Mouse (Mus musculus) hindbrain, embryonic 15.5 days (tissue): ENCODE measurements around the gene Tceal8. TPM values are rescaled to one million over a fixed set of nuclear protein-coding genes. Genes with fewer than 3 reads are reported as not detected.

Experiments
- microRNA-seq: library from miRNA; unstranded; fragments of <30 nt; microRNA quantifications from one replicate; pipeline ENCODE4, GENCODE M21; 2016
- polyA plus RNA-seq: library from polyadenylated mRNA; unstranded; fragments of >200 nt; fragmentation: Nextera tagmentation; extraction: Ambion mirVana; gene quantifications from 2 replicates; pipeline ENCODE4 v1.2.1, GENCODE M21; 2015

The Tceal8 gene
- polyA plus RNA-seq, 1 experiment from 2014 or later = 119 TPM

Small RNA genes within 50 kb of the gene (microRNA-seq; reads per million reads assigned to microRNA genes)
- not detected for gene Mir6383

Other genes with a start within 250 kb of the Tceal8 start
- gene Arxes2, start 178.5 kb downstream of the Tceal8 start, polyA plus RNA-seq = 248 and 258 TPM in 2 replicates
- 138 and 141 TPM in 2 replicates for gene Arxes1, start 139.0 kb downstream of the Tceal8 start, polyA plus RNA-seq
- gene Bex2, start 104.1 kb downstream of the Tceal8 start, polyA plus RNA-seq = 704 and 736 TPM in 2 replicates
- gene Nxf3, start 87.1 kb downstream of the Tceal8 start, polyA plus RNA-seq = not detected in 2 replicates
- gene Bex4, start 33.3 kb downstream of the Tceal8 start, polyA plus RNA-seq = 142 and 146 TPM in 2 replicates
- 35.3 and 37.8 TPM in 2 replicates for gene Tceal5, start 31.5 kb upstream of the Tceal8 start, polyA plus RNA-seq
- gene Tceal7, start 42.4 kb upstream of the Tceal8 start, polyA plus RNA-seq = 2.7 and 4.1 TPM in 2 replicates
- 259 and 270 TPM in 2 replicates for gene Bex1, start 43.2 kb upstream of the Tceal8 start, polyA plus RNA-seq
- 236 and 251 TPM in 2 replicates for gene Tceal9, start 72.7 kb upstream of the Tceal8 start, polyA plus RNA-seq
- gene Bex3, start 97.9 kb upstream of the Tceal8 start, polyA plus RNA-seq = 743 and 769 TPM in 2 replicates